Mouse (Mus musculus) heart, embryonic 14.5 days (tissue): ENCODE results near the gene Padi1. TPM values are rescaled to one million over a fixed set of nuclear protein-coding genes. Genes with fewer than 3 reads are reported as not detected.

ENCODE experiments used
- ATAC-seq: fragments of 200-750 bp; cut with Nextera tagmentation; 2 replicates; pipeline ENCODE4 v1.8.0; 2017; ENCODE audit warnings: low read depth, moderate TSS enrichment; ENCODE audit not compliant: insufficient number of reproducible peaks, insufficient read depth, low FRiP score
- H3K27ac ChIP-seq, 2 experiments: fragments of 200-500 bp in 1 of 2; fragments of 300-500 bp in 1 of 2; sonication (generic) in 1 of 2; replicated peaks in 1 of 2; 2 replicates each; pipeline ENCODE4 v1.5.1; 2012 to 2014; ENCODE audit warnings: low read depth in 2 of 2, low read length in 2 of 2, control low read depth in 1 of 2, mild to moderate bottlenecking in 1 of 2, mixed read lengths in 1 of 2; ENCODE audit not compliant: control insufficient read depth in 1 of 2, insufficient read depth in 1 of 2
- H3K27me3 ChIP-seq: fragments of 300-500 bp; sonication (generic); 2 replicates; pipeline ENCODE4 v1.6.1; 2014; ENCODE audit warnings: mild to moderate bottlenecking, low read length, control low read depth; ENCODE audit not compliant: control insufficient read depth, insufficient read depth
- H3K36me3 ChIP-seq: fragments of 300-500 bp; sonication (generic); 2 replicates; pipeline ENCODE4 v1.6.1; 2014; ENCODE audit warnings: mild to moderate bottlenecking, control low read depth, low read length, mixed read lengths; ENCODE audit not compliant: control insufficient read depth, insufficient read depth
- H3K4me1 ChIP-seq, 2 experiments: fragments of 200-500 bp in 1 of 2; fragments of 300-500 bp in 1 of 2; sonication (generic) in 1 of 2; 2 replicates each; pipeline ENCODE4 v1.6.1; 2012 to 2014; ENCODE audit warnings: low read length in 2 of 2, control low read depth in 1 of 2, mixed read lengths in 1 of 2; ENCODE audit not compliant: control insufficient read depth in 2 of 2, insufficient read depth in 2 of 2
- H3K4me2 ChIP-seq: fragments of 300-500 bp; sonication (generic); 2 replicates; pipeline ENCODE4 v1.6.1; 2014; ENCODE audit warnings: mild to moderate bottlenecking, low read length
- H3K4me3 ChIP-seq, 2 experiments: fragments of 200-500 bp in 1 of 2; fragments of 300-500 bp in 1 of 2; sonication (generic) in 1 of 2; 2 replicates each; pipeline ENCODE4 v1.5.1; 2012 to 2014; ENCODE audit warnings: low read length in 2 of 2, mild to moderate bottlenecking in 2 of 2, control low read depth in 1 of 2, low read depth in 1 of 2, moderate library complexity in 1 of 2; ENCODE audit not compliant: control insufficient read depth in 1 of 2, insufficient read depth in 1 of 2
- H3K9ac ChIP-seq: fragments of 300-500 bp; sonication (generic); 2 replicates; pipeline ENCODE4 v1.6.1; 2014; ENCODE audit warnings: mild to moderate bottlenecking, low read length
- H3K9me3 ChIP-seq: fragments of 300-500 bp; sonication (generic); 2 replicates; pipeline ENCODE4 v1.6.1; 2016; ENCODE audit warnings: low read length, control low read depth; ENCODE audit not compliant: control insufficient read depth
- WGBS: fragments of 180-500 bp; shearing (Covaris S2); extraction: QIAGEN DNeasy Blood & Tissue Kit; methylation state at CpG from one replicate; pipeline ENCODE4 v1.1.7; 2014; 5-methylcytosine and 5-hydroxymethylcytosine counted together
- polyA plus RNA-seq: library from polyadenylated mRNA; unstranded; fragments of >200 nt; fragmentation: Nextera tagmentation; extraction: Ambion mirVana; gene quantifications from 2 replicates; pipeline ENCODE4 v1.2.1, GENCODE M21; 2014

Gene Padi1
- polyA plus RNA-seq, 1 experiment from 2014 or later: 0.09 TPM

- Histone ChIP-seq H3K27ac (no peak overlapping the region), H3K4me1 (peaks cover 2 to 10% of the 10 kb centered on the region in 2 experiments; a peak in 3 of 4 replicates), H3K4me2 (no peak overlapping the region), H3K27me3 (no peaks in the 10 kb centered on the region), H3K9me3 (0 out of 2 replicates have a peak, but pooled peaks cover 1% of the 10 kb centered on the region), H3K36me3 (no peaks in the 10 kb centered on the region), H3K9ac (no peak overlapping the region), H3K4me3 (no peak overlapping the region)
- 86% methylated on average over 5 of the region's 5 CpGs for WGBS
- no peak for ATAC-seq
Measured at GRCm38 (mm10) chr4:140785217-140785616, 60.4 kb downstream of the Padi1 start.

DNA sequence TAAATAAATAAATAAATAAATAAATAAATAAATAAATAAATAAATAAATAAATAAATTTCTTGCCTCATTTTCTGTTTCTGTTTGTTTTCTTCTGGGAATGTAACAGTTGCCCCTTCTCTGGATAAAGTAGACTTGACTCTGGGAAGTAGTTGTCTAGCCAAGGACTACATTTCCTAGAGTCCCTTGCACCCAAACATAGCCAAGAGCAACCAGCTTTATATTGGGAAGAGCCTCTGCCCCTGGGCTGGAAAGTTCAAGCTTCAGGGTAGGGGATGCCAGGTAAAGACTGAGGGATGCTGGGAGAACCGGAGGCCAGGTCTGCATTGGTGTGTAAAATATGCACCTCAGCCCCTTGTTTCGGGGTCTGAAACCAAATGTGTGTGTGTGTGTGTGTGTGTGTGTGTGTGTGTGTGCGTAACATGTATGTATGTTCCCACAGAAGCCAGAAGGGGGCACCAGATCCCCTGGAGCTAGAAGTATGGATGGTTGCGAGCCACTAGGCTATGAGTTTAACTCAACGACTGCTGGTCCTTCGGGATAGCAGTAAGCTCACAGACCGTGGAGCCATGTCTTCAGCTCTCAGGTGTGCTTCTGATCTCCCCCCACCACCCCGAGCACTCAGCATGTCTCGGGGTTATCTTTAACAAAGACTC is 61.2 kb downstream of the Padi1 start:
- no peaks in the 10 kb centered on the region for H3K36me3 ChIP-seq
- no peak overlapping the region for H3K4me3 ChIP-seq
- no peaks in the 10 kb centered on the region for H3K27me3 ChIP-seq
- H3K9ac ChIP-seq: no peak overlapping the region
- no peak overlapping the region for H3K4me2 ChIP-seq
- WGBS: 93% methylated on average over 9 of the region's 9 CpGs
- no peak overlapping the region for H3K27ac ChIP-seq
- H3K9me3 ChIP-seq: 0 out of 2 replicates have a peak, but pooled peaks cover 6% of the 10 kb centered on the region
- H3K4me1 ChIP-seq: peaks cover 0 to 15% of the 10 kb centered on the region in 2 experiments; a peak in 1 of 4 replicates
- no peak for ATAC-seq

GRCm38 (mm10) chr4:140782821-140783220 is 62.8 kb downstream of the Padi1 start:
- H3K9ac ChIP-seq: no peak overlapping the region
- no peak overlapping the region for H3K27ac ChIP-seq
- ATAC-seq: no peak
- 86% methylated on average over 9 of the region's 9 CpGs for WGBS
- H3K36me3 ChIP-seq: no peaks in the 10 kb centered on the region
- H3K4me3 ChIP-seq: no peak overlapping the region
- peaks cover 0 to 12% of the 10 kb centered on the region in 2 experiments; a peak in 1 of 4 replicates for H3K4me1 ChIP-seq
- no peaks in the 10 kb centered on the region for H3K27me3 ChIP-seq
- no peak overlapping the region for H3K4me2 ChIP-seq
- 0 out of 2 replicates have a peak, but pooled peaks cover 6% of the 10 kb centered on the region for H3K9me3 ChIP-seq

DNA sequence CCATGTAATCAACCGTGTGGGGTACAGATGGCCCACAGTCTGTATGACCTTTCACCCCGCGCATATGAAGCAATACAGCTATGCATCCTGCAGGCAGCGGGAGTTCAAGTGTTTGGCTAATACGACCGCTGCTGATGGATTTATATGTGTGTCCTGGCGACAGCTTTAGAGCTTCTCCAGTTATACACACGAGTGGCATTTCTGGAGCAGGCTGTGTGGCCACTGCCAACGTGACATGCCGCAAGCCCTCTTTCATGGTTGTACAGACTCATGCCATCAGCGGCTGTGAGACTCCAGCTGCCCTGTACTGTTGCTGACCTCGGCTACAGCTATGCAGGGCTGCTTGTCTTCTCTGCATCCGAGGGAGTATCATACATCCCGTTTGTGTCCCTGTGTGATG is 65.1 kb downstream of the Padi1 start:
- Histone ChIP-seq H3K9ac (no peak overlapping the region), H3K4me1 (peaks cover 0 to 12% of the 10 kb centered on the region in 2 experiments; a peak in 1 of 4 replicates), H3K4me3 (no peak overlapping the region), H3K9me3 (0 out of 2 replicates have a peak, but pooled peaks cover 6% of the 10 kb centered on the region), H3K36me3 (no peaks in the 10 kb centered on the region), H3K27ac (peak overlapping the region; percentile 30 to 59), H3K27me3 (no peaks in the 10 kb centered on the region), H3K4me2 (no peak overlapping the region)
- WGBS: 70% methylated on average over 14 of the region's 14 CpGs
- ATAC-seq: no peak

DNA sequence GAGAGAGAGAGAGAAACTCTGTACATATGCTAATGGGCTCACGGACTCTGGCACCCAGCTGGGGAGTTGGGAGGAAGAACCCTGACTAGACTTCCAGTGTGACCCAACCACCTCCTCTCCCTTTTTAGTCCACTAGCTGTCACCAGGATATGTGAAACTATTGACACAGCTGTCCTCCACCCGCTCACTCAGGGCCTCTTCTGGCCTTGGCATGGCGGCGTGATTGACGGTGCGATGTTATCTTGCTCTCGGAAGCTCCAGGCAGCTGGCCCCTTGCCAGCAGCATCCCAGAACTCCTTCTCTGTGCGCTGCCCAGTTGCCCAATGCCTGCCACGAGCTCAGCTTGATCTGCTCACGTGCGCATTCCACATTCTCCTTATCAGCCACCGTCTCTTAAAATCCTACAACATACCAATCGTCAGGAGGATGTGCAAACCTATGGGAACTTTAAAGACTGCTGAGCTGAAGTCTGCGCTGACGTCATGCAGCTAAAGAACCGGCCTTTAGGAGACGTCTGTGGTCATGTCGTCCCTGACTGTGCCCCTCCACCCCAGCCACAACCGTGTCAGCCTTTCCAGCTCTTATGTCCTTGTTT is 65.7 kb downstream of the Padi1 start:
- peak overlapping the region; percentile 59 to 61 for H3K27ac ChIP-seq
- WGBS: 8% methylated on average over 19 of the region's 19 CpGs

DNA sequence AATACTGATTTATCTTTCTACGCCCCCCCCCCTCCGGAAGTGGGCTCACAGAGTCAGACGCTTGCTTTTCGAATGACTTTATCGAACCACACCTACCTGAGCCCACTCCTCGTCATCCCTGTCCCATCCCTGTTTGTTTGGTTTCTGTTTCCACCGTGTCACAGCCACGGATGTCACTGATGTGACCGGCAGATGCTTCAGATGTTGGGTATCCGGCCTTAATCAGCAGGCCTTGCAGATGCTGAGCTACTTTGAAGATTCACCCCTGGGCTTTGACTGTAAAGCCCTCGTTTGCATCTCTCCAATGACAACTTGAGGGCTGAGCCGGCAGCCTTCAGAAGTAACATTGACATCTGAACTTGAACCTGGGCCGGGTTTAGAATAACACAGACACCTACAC is 69.0 kb downstream of the Padi1 start:
- no peak overlapping the region for H3K4me3 ChIP-seq
- WGBS: 73% methylated on average over 13 of the region's 13 CpGs
- ATAC-seq: no peak
- H3K9me3 ChIP-seq: 0 out of 2 replicates have a peak, but pooled peaks cover 6% of the 10 kb centered on the region
- H3K27ac ChIP-seq: no peak overlapping the region
- H3K4me1 ChIP-seq: peaks cover 0 to 12% of the 10 kb centered on the region in 2 experiments; a peak in 1 of 4 replicates
- no peaks in the 10 kb centered on the region for H3K36me3 ChIP-seq
- H3K4me2 ChIP-seq: no peak overlapping the region
- no peak overlapping the region for H3K9ac ChIP-seq
- H3K27me3 ChIP-seq: no peaks in the 10 kb centered on the region

More for the DNA sequence above, 65.7 kb downstream of the Padi1 start:
- H3K4me1 ChIP-seq: peaks cover 0 to 12% of the 10 kb centered on the region in 2 experiments; a peak in 1 of 4 replicates
- no peaks in the 10 kb centered on the region for H3K27me3 ChIP-seq
- 0 out of 2 replicates have a peak, but pooled peaks cover 6% of the 10 kb centered on the region for H3K9me3 ChIP-seq
- H3K4me2 ChIP-seq: peak overlapping the region; percentile 25
- peak; percentile 66; the same call in 1 of the 2 replicates for ATAC-seq
- H3K4me3 ChIP-seq: no peak overlapping the region
- H3K9ac ChIP-seq: no peak overlapping the region
- no peaks in the 10 kb centered on the region for H3K36me3 ChIP-seq

GRCm38 (mm10) chr4:140775876-140776275 is 69.7 kb downstream of the Padi1 start:
- H3K27ac ChIP-seq: no peak overlapping the region
- H3K4me2 ChIP-seq: no peak overlapping the region
- H3K36me3 ChIP-seq: no peaks in the 10 kb centered on the region
- peaks cover 0 to 12% of the 10 kb centered on the region in 2 experiments; a peak in 1 of 4 replicates for H3K4me1 ChIP-seq
- no peak for ATAC-seq
- no peak overlapping the region for H3K4me3 ChIP-seq
- 0 out of 2 replicates have a peak, but pooled peaks cover 6% of the 10 kb centered on the region for H3K9me3 ChIP-seq
- no peaks in the 10 kb centered on the region for H3K27me3 ChIP-seq
- no peak overlapping the region for H3K9ac ChIP-seq
- 76% methylated on average over 10 of the region's 10 CpGs for WGBS
